Mouse (Mus musculus): ENCODE measurements around the gene Gdf1. TPM values are rescaled to one million over a fixed set of nuclear protein-coding genes. Genes with fewer than 3 reads are reported as not detected.

Gene Gdf1
- polyA plus RNA-seq (2017; shearing (Covaris generic)): not detected

DNA sequence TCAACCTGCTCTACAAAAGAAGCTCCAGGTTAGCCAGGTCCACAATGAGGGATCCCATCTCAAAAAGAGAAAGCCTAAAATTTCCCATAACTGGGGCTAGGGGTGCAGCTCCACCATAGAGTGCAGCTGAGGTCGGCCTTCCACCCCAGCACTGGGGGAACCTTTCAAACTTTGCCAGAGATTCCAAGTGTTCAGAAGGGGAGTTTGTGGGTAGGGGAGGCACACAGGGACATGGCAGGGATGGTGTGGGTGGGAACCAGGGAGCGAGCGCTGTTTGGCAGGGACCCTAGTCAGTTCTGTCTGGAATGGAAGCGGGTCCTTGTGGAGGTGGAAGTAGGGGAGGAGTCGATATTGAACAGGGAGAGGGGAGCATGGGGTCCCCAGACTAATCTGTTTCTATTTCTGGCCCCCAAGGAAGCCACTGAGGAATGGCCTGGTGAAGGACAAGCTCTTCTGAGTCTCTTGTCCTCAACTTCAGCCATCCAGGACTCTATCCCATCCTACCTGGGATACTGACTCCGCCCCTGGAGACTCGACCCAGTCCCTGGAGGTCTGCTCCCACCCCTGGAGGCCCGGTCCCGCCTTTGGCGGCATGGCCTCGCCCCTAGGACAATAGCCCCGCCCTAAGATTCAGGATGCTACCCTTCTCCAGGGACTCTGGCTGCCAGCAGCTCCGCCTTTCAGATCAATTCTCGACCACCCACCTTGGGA, at the start of gene Gdf1:
TSS of gene Gdf1 (plus strand) at position 694 of the 711 bp plus-strand sequence.

GRCm38 (mm10) chr8:70282603-70283135, 46.9 kb upstream of the Gdf1 start, which contains the start of gene Homer3:
Gene Homer3 (plus strand): TSS chr8:70282827.

DNA sequence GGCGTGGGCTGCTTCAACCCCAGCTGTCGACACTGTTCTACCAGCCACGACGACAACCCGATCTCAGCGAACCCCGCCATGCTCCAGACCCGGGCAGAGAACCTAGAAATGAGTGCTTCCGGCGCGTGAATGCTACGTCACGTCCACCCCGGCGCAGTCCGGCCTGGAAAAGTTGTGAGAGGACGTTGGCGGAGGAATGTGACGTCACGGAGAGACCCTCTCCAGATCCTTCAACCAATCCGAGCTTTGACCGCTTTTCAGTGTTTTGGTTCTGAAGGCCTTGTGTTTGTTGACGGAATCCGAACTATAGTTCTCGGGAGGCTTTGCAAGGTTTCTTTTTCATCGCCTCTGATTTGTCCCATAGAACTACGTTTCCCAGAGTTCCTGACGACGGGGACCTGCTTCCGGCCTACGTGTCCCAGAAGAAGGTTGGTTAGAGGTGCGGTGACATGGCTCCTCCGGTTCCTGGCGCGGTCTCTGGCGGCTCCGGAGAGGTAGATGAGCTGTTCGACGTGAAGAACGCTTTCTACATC, 27.2 kb upstream of the Gdf1 start, which contains the start of the genes Ddx49 and Cope:
TSS of gene Ddx49 (minus strand) at position 132 of the 533 bp plus-strand sequence.
TSS of gene Cope (plus strand) at position 161 of the 533 bp plus-strand sequence.

GRCm38 (mm10) chr8:70315624-70316510, 13.8 kb upstream of the Gdf1 start, which contains the start of gene Cers1:
Gene Cers1 (plus strand): TSS chr8:70315775.

DNA sequence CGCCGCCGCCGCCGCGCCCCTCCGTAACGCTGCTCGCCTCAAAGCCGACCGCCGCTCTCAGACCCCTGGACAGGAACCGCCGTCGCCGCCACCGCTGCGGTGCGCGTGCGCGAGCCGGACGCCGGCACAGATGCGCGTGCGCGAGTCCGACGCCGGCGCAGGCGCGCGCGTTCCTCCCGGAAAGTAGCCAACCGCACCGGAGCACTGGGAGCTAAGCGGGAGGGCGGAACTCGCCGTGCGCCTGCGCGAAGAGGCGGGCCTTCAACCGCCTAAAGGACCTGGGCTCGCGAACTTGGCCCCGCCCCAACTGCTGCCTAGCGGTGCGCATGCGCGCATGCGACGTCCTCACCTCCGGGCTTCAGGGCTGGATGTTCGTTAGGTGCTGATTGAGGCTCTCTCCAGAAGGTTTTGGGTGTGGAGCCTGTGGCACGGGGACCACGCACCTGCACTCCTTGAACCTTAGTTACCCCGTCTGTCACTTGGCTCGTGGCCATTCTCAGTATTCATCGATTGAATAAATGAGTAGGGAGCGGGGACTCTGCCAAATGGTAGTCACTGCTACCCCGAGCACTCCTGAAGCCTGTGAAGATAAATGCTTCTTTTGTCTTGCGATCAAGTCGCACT, 23.7 kb downstream of the Gdf1 start, which contains the start of gene Upf1:
TSS of gene Upf1 (minus strand) at position 85 of the 624 bp plus-strand sequence.

DNA sequence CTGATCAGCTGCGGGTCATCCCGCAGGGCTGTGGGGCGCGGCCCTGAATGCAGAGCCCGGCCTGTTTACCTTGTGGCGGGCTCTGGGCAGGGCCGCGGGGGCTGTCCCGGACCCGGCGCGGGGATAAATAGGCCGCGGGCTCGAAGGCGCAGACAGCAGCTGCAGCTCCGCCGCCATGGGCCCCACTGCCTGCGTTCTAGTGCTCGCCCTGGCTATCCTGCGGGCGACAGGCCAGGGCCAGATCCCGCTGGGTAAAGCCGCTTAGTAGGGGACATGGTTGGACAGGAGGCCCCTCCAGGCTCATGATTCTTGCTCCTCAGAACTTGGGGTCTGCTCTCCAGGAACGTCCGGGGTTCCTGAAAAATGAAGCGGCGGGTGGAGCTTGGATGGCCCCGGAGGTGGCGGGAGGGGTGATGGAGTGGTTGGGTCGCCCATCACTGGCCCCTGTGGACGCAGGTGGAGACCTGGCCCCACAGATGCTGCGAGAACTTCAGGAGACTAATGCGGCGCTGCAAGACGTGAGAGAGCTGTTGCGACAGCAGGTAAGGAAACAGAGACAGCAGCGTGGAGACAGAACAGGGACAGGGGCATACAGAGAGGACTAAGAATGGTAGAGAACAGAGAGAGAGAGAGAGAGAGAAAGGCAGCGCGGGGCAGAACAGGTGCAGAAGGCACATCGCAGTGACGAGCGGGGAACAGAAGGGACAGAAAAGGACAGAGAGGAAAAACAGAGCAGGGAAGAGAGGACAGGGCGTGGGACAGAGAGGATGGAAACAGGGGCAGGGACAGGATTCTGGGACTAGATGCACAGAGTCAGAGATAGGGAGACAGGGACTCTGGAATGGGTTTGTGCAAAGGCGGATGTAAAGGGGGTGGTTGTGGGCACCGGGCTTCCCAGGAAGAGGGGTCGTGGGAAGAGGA, 44.0 kb downstream of the Gdf1 start, which contains the start of gene Comp:
TSS of gene Comp (plus strand) at position 162 of the 921 bp plus-strand sequence.

Other genes with a start within 250 kb of the Gdf1 start
- not detected for gene Hapln4, start 246.4 kb upstream of the Gdf1 start, polyA plus RNA-seq (2017; shearing (Covaris generic))
- gene Ncan, start 208.9 kb upstream of the Gdf1 start, polyA plus RNA-seq (2017; shearing (Covaris generic)): not detected
- gene Nr2c2ap, start 198.5 kb upstream of the Gdf1 start, polyA plus RNA-seq (2017; shearing (Covaris generic)): 69.0 TPM
- 46.9 TPM for gene Rfxank, start 190.7 kb upstream of the Gdf1 start, polyA plus RNA-seq (2017; shearing (Covaris generic))
- gene Borcs8, start 190.3 kb upstream of the Gdf1 start, polyA plus RNA-seq (2017; shearing (Covaris generic)): 73.1 TPM
- 2.6 TPM for gene Mef2b, start 190.1 kb upstream of the Gdf1 start, polyA plus RNA-seq (2017; shearing (Covaris generic))
- 57.7 TPM for gene Tmem161a, start 157.5 kb upstream of the Gdf1 start, polyA plus RNA-seq (2017; shearing (Covaris generic))
- gene Slc25a42, start 117.5 kb upstream of the Gdf1 start, polyA plus RNA-seq (2017; shearing (Covaris generic)): 15.3 TPM
- gene Sugp2, start 95.6 kb upstream of the Gdf1 start, polyA plus RNA-seq (2017; shearing (Covaris generic)): 33.0 TPM
- gene Armc6, start 95.4 kb upstream of the Gdf1 start, polyA plus RNA-seq (2017; shearing (Covaris generic)): 13.1 TPM
- gene Homer3, start 47.0 kb upstream of the Gdf1 start, polyA plus RNA-seq (2017; shearing (Covaris generic)): 1.3 TPM
- 55.0 TPM for gene Ddx49, start 27.3 kb upstream of the Gdf1 start, polyA plus RNA-seq (2017; shearing (Covaris generic))
- gene Cope, start 27.3 kb upstream of the Gdf1 start, polyA plus RNA-seq (2017; shearing (Covaris generic)): 381 TPM
- gene Cers1, start 14.0 kb upstream of the Gdf1 start, polyA plus RNA-seq (2017; shearing (Covaris generic)): not detected
- 3.1 TPM for gene Upf1, start 23.5 kb downstream of the Gdf1 start, polyA plus RNA-seq (2017; shearing (Covaris generic))
- 0.33 TPM for gene Comp, start 43.7 kb downstream of the Gdf1 start, polyA plus RNA-seq (2017; shearing (Covaris generic))
- 22.8 TPM for gene Crtc1, start 109.8 kb downstream of the Gdf1 start, polyA plus RNA-seq (2017; shearing (Covaris generic))
- gene Klhl26, start 147.2 kb downstream of the Gdf1 start, polyA plus RNA-seq (2017; shearing (Covaris generic)): 8.9 TPM
- gene Tmem59l, start 157.5 kb downstream of the Gdf1 start, polyA plus RNA-seq (2017; shearing (Covaris generic)): not detected
- not detected for gene Crlf1, start 163.3 kb downstream of the Gdf1 start, polyA plus RNA-seq (2017; shearing (Covaris generic))
- 138 TPM for gene Rex1bd, start 176.9 kb downstream of the Gdf1 start, polyA plus RNA-seq (2017; shearing (Covaris generic))
- gene Uba52, start 181.0 kb downstream of the Gdf1 start, polyA plus RNA-seq (2017; shearing (Covaris generic)): 1,281 TPM
- gene Fkbp8, start 197.9 kb downstream of the Gdf1 start, polyA plus RNA-seq (2017; shearing (Covaris generic)): 424 TPM
- gene Kxd1, start 198.1 kb downstream of the Gdf1 start, polyA plus RNA-seq (2017; shearing (Covaris generic)): 106 TPM
- 42.7 TPM for gene Ell, start 209.6 kb downstream of the Gdf1 start, polyA plus RNA-seq (2017; shearing (Covaris generic))